In the genomic region with DNA sequence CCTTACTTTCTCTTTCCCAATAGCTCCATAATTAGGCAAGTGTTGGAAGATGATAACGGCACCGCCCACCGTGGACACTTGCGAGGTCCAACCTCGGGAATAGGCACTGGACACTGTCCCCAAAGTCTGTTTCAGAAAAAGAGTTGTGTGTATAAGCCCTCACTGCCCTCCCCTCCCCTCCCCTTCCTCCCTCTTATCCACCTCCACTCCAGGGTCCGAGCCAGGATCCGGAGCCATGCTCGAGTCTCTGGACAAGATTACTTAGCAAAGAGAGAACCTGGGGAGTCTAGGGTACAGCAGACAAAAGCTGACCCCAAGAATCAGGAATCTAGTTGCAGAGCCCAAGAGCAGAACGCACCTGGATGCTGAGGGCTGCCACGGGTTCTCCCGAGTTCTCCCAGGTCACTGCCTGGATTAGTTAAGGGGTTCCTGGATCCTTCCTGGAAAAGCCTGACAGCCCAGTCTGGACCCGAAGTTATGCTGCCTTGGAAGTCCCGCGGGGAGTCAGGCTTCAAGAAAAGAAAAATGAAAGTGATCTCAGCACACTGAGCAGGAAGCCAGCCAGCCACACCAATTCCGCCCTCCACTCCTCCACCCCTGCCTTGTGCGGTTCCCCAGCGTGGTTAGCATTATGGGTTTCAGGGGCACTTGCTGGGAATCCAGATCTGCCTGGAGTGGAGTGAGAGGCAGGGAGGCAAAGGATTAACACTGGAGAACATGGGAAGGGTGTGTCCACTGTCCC, we compare ENCODE assay signal across 8 mouse cellular contexts. TPM values are rescaled to one million over a fixed set of nuclear protein-coding genes. Genes with fewer than 3 reads are reported as not detected.
DNase-seq lines count a peak whose midpoint lies in the region; ATAC-seq and TF ChIP-seq lines count a peak whose summit lies in the region.
"Not testable (repeated sequence)": the region's sequence is repeated elsewhere in the genome, so short reads cannot be mapped to it uniquely, and the experiment has no call there.

TSS of gene Sp110 (minus strand) at position 547 of the 742 bp plus-strand sequence.

- ATAC-seq in granulocyte monocyte progenitor cell, adult 5-6 weeks (replicated peaks; ENCODE audit: poor library complexity, severe bottlenecking), result peak; percentile 52; the same call in 1 of the 2 replicates
- ATAC-seq in inflammation-experienced regulatory T-cells, adult 6 months, result peak; percentile 64
- ATAC-seq in liver, embryonic 14.5 days (ENCODE audit: insufficient read depth), result not testable (repeated sequence)

- H3K79me2 ChIP-seq in macrophage (ENCODE audit: inconsistent target), result peaks cover 19% of the 10 kb centered on the region; the same call in 1 of the 2 replicates

- 0 out of 2 replicates have a peak within 1 kb of the TSS, but pooled peaks have one; percentile 28 for H3K4me2 ChIP-seq in liver, embryonic 14.5 days (ENCODE audit: low read depth)

- peak; percentile 65 for DNase-seq in CD4-positive helper T cell, adult 2 months (ENCODE audit: low read depth, low spot score)
- peak; percentile 17 for DNase-seq in adrenal gland, postnatal 14 days
- DNase-seq in liver, embryonic 14.5 days (ENCODE audit: low read depth in 3 of 3, low spot score in 3 of 3), result not testable (repeated sequence)
- peak; percentile 11 for DNase-seq in skeletal muscle tissue, adult 2 months (ENCODE audit: low read depth, low spot score)
- DNase-seq in thymus, postnatal 14 days, result peak; percentile 60

- H3K4me3 ChIP-seq in liver, embryonic 14.5 days (ENCODE audit: insufficient read depth in 1 of 2, low read depth in 2 of 2, low read length in 2 of 2), result 0 out of 4 replicates have a peak within 1 kb of the TSS, but pooled peaks of 1 of the 2 experiments have one; percentile 4
- H3K4me3 ChIP-seq in macrophage (ENCODE audit: inconsistent target), result peak within 1 kb of the TSS; percentile 34

- not testable (repeated sequence) for H3K9ac ChIP-seq in liver, embryonic 14.5 days (replicated peaks)

- not testable (repeated sequence) for TF ChIP-seq CTCF in liver, embryonic 14.5 days (IDR thresholded peaks at IDR 0.05; ENCODE audit: low read depth)

- not testable (repeated sequence) for H3K36me3 ChIP-seq in liver, embryonic 14.5 days (replicated peaks; ENCODE audit: control insufficient read depth, insufficient read depth, low read depth); macrophage (ENCODE audit: inconsistent target)

- H3K4me1 ChIP-seq in liver, embryonic 14.5 days (replicated peaks; ENCODE audit: control insufficient read depth in 2 of 2, insufficient read depth in 2 of 2, low read length in 1 of 2), result not testable (repeated sequence)

- H3K27ac ChIP-seq in liver, embryonic 14.5 days, result not testable (repeated sequence)
- H3K27ac ChIP-seq in macrophage, result peak within 1 kb of the TSS; percentile 27; the same call in 1 of the 2 replicates

- TF ChIP-seq EP300 in liver, embryonic 14.5 days (IDR thresholded peaks at IDR 0.05; ENCODE audit: low read depth), result not testable (repeated sequence)

- WGBS in liver, embryonic 14.5 days (ENCODE audit: insufficient replicate concordance), result 38% methylated on average over 16 of the region's 17 CpGs
- WGBS in macrophage (ENCODE audit: missing documents), result 46% methylated on average over 6 of the region's 17 CpGs

- H3K27me3 ChIP-seq in liver, embryonic 14.5 days (ENCODE audit: control insufficient read depth, insufficient read depth, low read length), result not testable (repeated sequence)

- H3K9me3 ChIP-seq in liver, embryonic 14.5 days (ENCODE audit: control insufficient read depth, low read length), result not testable (repeated sequence)

RNA-seq across cellular contexts. Expression of gene Sp110, which starts in this region (rescaled TPM):
- total RNA-seq in adrenal gland, postnatal 14 days (2021), result 4.3 and 11.3 TPM in 2 replicates
- total RNA-seq in granulocyte monocyte progenitor cell, adult 5-6 weeks (2014; fragmentation: Nextera tagmentation), result 136 and 150 TPM in 2 replicates
- 117 and 120 TPM in 2 replicates for total RNA-seq in granulocyte monocyte progenitor cell, adult 5-6 weeks (2017)
- 100 to 1,000 TPM; 202 to 382 (median 308) TPM for polyA plus RNA-seq in inflammation-experienced regulatory T-cells, adult 6 months (2017; shearing (Covaris generic))
- 4.2 and 5.3 TPM in 2 replicates for polyA plus RNA-seq in liver, embryonic 14.5 days (2012; rRNA removed)
- polyA plus RNA-seq in liver, embryonic 14.5 days (2014; fragmentation: Nextera tagmentation; extraction: Ambion mirVana), result 3.2 and 3.5 TPM in 2 replicates
- 1,000 to 10,000 TPM in 10 of 26 experiments, 100 to 1,000 TPM in 16; 243 to 1,466 (median 941) TPM for total RNA-seq in macrophage (2018; cell fraction: chromatin; rRNA removed)
- total RNA-seq in macrophage (2018; cell fraction: cytosol; rRNA removed), result 100 to 1,000 TPM in 14 of 26 experiments, 10 to 100 TPM in 12; 59.6 to 303 (median 178) TPM
- 100 to 1,000 TPM; 139 to 993 (median 425) TPM for total RNA-seq in macrophage (2018; cell fraction: nucleus; rRNA removed)
- polyA plus RNA-seq in macrophage (2018), result 64.5 to 147 TPM (median 125 TPM) in 3 replicates

Comparison
In these comparisons a context has a peak if more than half of its experiments do, and no peak if none do; other contexts are left out.
1. RNA of gene Sp110 (polyA plus RNA-seq): 202 to 382 TPM in inflammation-experienced regulatory T-cells, adult 6 months and 64.5 to 147 TPM in macrophage; 3.2 to 5.3 TPM in liver, embryonic 14.5 days; every median in the first group is over 10 times any median in the second.